Mouse (Mus musculus) MEL (cell line): ENCODE data around the gene Acoxl.

Experiments
- CHD1 ChIP-seq: IDR thresholded peaks from 2 replicates; pipeline ENCODE4 v1.6.1; 2012; ENCODE audit warnings: low read depth, mild to moderate bottlenecking, inconsistent platforms, low read length, improper control_type of control experiment
- CTCF ChIP-seq, 3 experiments: IDR thresholded peaks in 2 of 3; conservative IDR thresholded peaks in 1 of 3; 2 replicates each; pipeline ENCODE4 v1.5.1; 2011 to 2012; ENCODE audit warnings: low read length in 3 of 3, low read depth in 2 of 3, mild to moderate bottlenecking in 2 of 3, improper control_type of control experiment in 1 of 3, inconsistent platforms in 1 of 3, mixed read lengths in 1 of 3, moderate library complexity in 1 of 3; ENCODE audit not compliant: control insufficient read depth in 1 of 3, insufficient read depth in 1 of 3, poor library complexity in 1 of 3, severe bottlenecking in 1 of 3
- GATA1 ChIP-seq: IDR thresholded peaks from 2 replicates; pipeline ENCODE4 v1.6.1; 2011; ENCODE audit warnings: low read depth, low read length, improper control_type of control experiment
- NRF1 ChIP-seq: IDR thresholded peaks from 2 replicates; pipeline ENCODE4 v1.6.1; 2014; ENCODE audit warnings: low read depth, mild to moderate bottlenecking, inconsistent platforms, low read length, improper control_type of control experiment, moderate library complexity; ENCODE audit not compliant: poor library complexity, insufficient read depth, severe bottlenecking
- POLR2A ChIP-seq, 2 experiments: IDR thresholded peaks; 2 replicates each; pipeline ENCODE4 v1.6.1; 2011 to 2012; ENCODE audit warnings: low read length in 2 of 2, mild to moderate bottlenecking in 2 of 2, control low read depth in 1 of 2, improper control_type of control experiment in 1 of 2, low read depth in 1 of 2, moderate library complexity in 1 of 2; ENCODE audit not compliant: control insufficient read depth in 1 of 2, insufficient read depth in 1 of 2, poor library complexity in 1 of 2

GRCm38 (mm10) chr2:127928279-127928678 is 89.6 kb downstream of the Acoxl start:
- TF ChIP-seq GATA1, result no peak
- no peak for TF ChIP-seq CTCF (IDR thresholded peaks at IDR 0.05 in 2 of 3, conservative IDR thresholded peaks at IDR 0.05 in 1 of 3; ENCODE audit: control insufficient read depth in 1 of 3, insufficient read depth in 1 of 3, low read depth in 2 of 3, low read length in 3 of 3, poor library complexity in 1 of 3, severe bottlenecking in 1 of 3)
- TF ChIP-seq POLR2A (IDR thresholded peaks at IDR 0.05; ENCODE audit: control insufficient read depth in 1 of 2, insufficient read depth in 1 of 2, low read depth in 1 of 2, low read length in 2 of 2, poor library complexity in 1 of 2), result no peak
- no peak for TF ChIP-seq CHD1
- no peak for TF ChIP-seq NRF1
